Mouse (Mus musculus) thymus, adult 18-20 months (tissue): ENCODE measurements around the gene Ttc26.
"Not testable (repeated sequence)": the region's sequence is repeated elsewhere in the genome, so short reads cannot be mapped to it uniquely, and the experiment has no call there.

Source experiments
- DNase-seq, 2 experiments: peaks; one replicate each; pipeline ENCODE4 v3.0.0; 2022; ENCODE audit warnings: mixed read lengths in 2 of 2

Gene Ttc26

GRCm38 (mm10) chr6:38356661-38357433, 24.4 kb upstream of the Ttc26 start:
- not testable (repeated sequence) for DNase-seq

GRCm38 (mm10) chr6:38357603-38358252, 23.5 kb upstream of the Ttc26 start:
- DNase-seq = no peak

- no peak for DNase-seq
Observed at GRCm38 (mm10) chr6:38358253-38359027, 22.8 kb upstream of the Ttc26 start.

- not testable (repeated sequence) for DNase-seq
Observed at GRCm38 (mm10) chr6:38359044-38359735, 22.1 kb upstream of the Ttc26 start.

- DNase-seq = peak; percentile 41 to 65
Observed at GRCm38 (mm10) chr6:38359736-38360499, 21.4 kb upstream of the Ttc26 start.

- DNase-seq = no peak
Observed at GRCm38 (mm10) chr6:38361065-38361464, 20.2 kb upstream of the Ttc26 start.

- no peak for DNase-seq
Observed at GRCm38 (mm10) chr6:38361937-38362336, 19.3 kb upstream of the Ttc26 start.

- DNase-seq = no peak
Observed at GRCm38 (mm10) chr6:38363370-38363769, 17.9 kb upstream of the Ttc26 start.

- DNase-seq = no peak
Observed at GRCm38 (mm10) chr6:38364121-38364520, 17.1 kb upstream of the Ttc26 start.

- DNase-seq = no peak
Observed at GRCm38 (mm10) chr6:38369945-38370344, 11.3 kb upstream of the Ttc26 start.

GRCm38 (mm10) chr6:38374271-38374670, 7.0 kb upstream of the Ttc26 start:
- no peak for DNase-seq

- no peak for DNase-seq
Observed at GRCm38 (mm10) chr6:38380764-38381128, 523 bp upstream of the Ttc26 start.

- no peak for DNase-seq
Observed at GRCm38 (mm10) chr6:38389671-38390070, 8.4 kb downstream of the Ttc26 start.

GRCm38 (mm10) chr6:38432457-38432856, 51.2 kb downstream of the Ttc26 start:
- not testable (repeated sequence) for DNase-seq

GRCm38 (mm10) chr6:38433261-38434033, 52.2 kb downstream of the Ttc26 start, which contains the start of gene Ubn2:
Ubn2 (plus strand) TSS chr6:38433950.
- peak; percentile 99 for DNase-seq

GRCm38 (mm10) chr6:38434055-38435023, 53.1 kb downstream of the Ttc26 start:
- peak; percentile 41 to 52 for DNase-seq

- no peak for DNase-seq
Observed at GRCm38 (mm10) chr6:38443842-38444241, 62.6 kb downstream of the Ttc26 start.

- DNase-seq = no peak
Observed at GRCm38 (mm10) chr6:38448295-38448694, 67.0 kb downstream of the Ttc26 start.

- DNase-seq = no peak
Observed at GRCm38 (mm10) chr6:38453049-38453448, 71.8 kb downstream of the Ttc26 start.

- not testable (repeated sequence) for DNase-seq
Observed at GRCm38 (mm10) chr6:38456425-38456824, 75.2 kb downstream of the Ttc26 start.
